Mouse (Mus musculus) retina, postnatal 7 days (tissue): ENCODE measurements around the gene Hmgcl.
A peak's percentile ranks its signal among the peaks of the same experiment; 100 is the strongest.

Experiments used
- DNase-seq: peaks from one replicate; pipeline ENCODE4 v3.0.0-alpha.2; 2012; ENCODE audit warnings: low read depth, low spot score

Hmgcl gene

GRCm38 (mm10) chr4:135946278-135946658 lies at the start of gene Hmgcl:
Hmgcl (plus strand) TSS chr4:135946448.
- peak; percentile 84 for DNase-seq

DNA sequence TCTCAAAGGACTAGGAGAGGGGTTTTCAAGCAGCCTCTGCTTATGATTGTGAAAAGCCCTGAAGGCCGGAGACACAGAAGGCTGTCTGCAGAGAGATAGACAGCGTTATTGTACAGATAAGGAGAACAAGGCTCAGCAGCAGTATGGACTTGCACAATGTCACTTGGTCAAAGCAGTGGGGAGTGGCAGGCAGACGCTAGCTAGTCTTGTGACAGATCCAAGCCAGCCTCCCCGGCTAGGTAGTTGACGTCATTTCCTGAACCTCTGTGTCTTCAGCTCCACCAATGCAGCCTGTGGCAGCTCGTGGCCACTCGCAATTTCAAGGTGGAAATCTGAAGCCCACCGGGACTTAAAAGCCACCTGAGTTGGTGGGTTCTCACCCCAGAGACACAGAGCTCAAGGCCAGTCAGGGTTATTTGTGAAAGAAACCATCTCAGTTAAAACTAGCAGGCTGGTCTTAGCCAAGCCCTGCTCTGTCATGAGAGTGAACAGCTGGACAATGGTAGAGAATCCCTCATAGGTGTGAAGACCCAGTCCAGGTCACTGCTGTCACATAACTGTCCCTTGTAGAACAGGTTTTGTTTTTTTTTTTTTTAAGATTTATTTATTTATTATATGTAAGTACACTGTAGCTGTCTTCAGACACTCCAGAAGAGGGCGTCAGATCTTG lies 47.7 kb upstream of the Hmgcl start:
- DNase-seq: no peak

GRCm38 (mm10) chr4:135899050-135899448 lies 47.2 kb upstream of the Hmgcl start:
- DNase-seq: no peak

GRCm38 (mm10) chr4:135900008-135900407 lies 46.2 kb upstream of the Hmgcl start:
- DNase-seq: no peak

DNA sequence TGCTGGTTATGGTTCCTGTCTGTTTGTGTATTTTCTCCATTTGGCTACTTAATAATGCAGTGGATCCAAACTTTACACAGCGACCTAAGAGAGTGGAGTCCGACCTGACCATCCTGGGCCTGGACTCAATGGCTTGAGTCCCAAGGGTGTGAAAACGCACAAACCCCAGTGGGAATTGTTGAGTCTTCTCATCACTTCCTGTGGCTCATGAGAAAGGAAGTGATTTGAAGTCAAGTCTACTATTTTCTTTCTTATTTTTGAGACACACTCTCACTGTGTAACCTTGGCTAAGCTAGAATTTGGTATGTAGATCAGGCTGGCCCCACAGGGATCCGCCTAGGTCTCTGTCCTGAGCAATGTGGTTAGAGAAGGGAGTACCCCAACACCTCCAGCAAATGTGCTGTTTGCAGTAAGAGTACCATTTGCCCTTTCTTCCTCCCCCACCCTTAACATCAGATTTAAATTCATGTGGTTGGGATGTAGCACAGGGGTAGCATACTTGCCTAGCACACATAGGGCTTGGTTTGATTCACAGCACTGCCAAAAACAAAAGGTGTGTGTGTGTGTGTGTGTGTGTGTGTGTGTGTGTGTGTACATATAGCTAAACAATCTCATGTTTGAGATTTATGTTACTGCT lies 43.5 kb upstream of the Hmgcl start:
- no peak for DNase-seq

DNA sequence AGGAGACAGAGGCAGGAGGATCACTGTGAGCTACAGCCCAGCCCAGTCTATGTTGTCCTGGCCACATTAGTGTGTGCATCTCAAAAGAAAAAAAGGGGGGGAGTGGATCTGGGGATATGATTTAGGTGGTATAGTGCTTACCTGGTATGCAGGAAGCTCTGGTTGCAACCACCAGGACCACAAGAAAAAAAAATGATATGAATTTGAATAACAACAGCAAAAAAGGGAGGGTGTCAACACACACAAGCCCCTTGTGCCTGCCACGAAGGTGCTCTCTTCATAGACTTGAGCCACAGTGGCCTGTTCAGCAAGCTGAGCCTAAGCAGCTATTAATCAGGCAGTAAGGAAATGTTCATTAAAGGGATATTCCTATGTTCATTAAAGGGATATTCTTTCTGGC lies 41.4 kb upstream of the Hmgcl start:
- DNase-seq: no peak

GRCm38 (mm10) chr4:135906633-135907032 lies 39.6 kb upstream of the Hmgcl start:
- no peak for DNase-seq

GRCm38 (mm10) chr4:135909326-135910066 lies 36.8 kb upstream of the Hmgcl start:
- DNase-seq: no peak

DNA sequence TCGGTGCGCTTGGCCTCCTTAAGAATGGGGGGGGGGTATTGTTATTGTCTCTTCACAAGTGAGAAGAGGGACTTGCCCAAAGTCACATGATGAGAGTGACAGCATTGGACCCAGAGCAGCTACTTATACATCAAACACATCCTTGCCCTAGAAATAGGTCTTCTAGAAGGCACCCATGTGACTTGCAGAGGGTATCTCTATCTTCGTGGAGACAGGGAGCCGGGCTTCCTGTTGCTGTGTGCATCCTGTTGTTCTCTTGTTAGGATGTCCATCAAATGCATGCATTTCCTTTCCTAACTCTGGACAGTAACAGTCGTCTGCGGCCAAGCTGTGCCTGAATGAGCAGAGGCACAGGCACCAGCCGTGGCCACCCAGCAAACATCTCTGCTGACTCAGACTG lies 34.7 kb upstream of the Hmgcl start:
- no peak for DNase-seq

DNA sequence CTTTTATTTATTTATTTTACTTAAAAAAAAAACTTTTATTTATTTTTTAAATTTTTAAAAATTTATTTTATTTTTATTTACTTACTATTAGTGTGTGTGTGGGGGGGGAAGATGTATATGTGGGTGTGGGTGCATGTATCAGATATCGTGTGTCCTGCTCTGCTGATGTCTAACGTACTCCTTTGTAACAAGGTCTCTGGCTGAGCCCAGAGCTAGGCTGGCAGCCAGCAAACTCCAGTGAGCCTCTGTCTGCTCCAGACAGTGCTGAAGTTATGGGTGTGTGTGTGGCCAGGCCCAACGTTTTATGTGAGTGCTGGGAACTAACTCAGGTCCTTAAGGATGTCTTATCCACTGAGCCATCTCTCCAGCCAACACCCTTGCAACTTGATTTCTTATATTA lies 34.1 kb upstream of the Hmgcl start:
- DNase-seq: no peak

DNA sequence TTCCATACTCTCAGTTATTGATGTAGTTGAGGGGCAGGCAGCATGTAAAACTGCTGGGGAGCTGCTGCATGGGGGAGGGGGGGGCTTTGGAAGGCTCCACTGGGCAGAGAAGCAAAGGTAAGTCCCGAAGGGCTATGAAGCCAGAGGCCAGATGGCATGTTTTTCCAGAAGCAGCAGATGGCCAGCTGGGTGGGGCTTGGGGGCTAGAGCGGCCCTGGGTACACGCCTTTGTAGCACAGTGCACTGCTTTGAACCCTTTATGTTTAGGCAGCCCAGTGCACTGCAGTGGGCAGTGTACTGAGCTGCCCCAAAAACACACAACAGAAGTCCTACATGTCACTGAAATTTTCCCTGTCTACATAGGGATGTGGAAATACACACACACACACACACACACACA lies 33.4 kb upstream of the Hmgcl start:
- DNase-seq: peak; percentile 54

GRCm38 (mm10) chr4:135913433-135913832 lies 32.8 kb upstream of the Hmgcl start:
- DNase-seq: no peak

DNA sequence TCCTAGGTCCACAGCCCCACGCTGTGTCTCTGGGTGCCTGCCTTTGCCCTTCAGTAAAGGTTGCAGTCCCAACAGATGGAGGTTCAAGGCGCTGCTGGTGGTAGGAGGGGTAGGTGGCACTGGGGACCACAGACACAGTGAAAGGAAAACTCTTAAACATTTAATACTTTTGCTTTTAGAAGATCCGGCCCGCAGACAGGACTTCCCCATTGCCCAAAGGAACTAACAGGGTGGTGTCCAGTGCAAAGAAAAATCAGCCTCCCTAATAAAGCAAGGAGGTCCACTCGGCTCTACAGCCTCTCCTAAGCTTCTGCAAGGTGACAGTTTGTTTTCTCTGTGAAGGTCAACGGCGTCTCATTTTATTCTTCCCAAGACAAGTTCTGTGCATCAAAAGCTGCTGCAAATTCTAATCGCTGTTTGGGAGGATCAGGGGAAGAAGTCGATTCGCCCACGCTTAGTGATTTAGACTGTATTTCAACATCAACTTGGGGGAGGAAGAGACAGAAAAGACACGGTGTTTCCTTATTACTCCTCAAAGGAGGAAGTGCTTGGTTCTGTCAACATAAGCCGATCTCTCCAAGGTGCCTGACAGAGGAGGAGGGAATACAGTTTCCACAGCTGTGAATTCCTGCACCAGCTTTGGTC lies 27.5 kb upstream of the Hmgcl start:
- no peak for DNase-seq

DNA sequence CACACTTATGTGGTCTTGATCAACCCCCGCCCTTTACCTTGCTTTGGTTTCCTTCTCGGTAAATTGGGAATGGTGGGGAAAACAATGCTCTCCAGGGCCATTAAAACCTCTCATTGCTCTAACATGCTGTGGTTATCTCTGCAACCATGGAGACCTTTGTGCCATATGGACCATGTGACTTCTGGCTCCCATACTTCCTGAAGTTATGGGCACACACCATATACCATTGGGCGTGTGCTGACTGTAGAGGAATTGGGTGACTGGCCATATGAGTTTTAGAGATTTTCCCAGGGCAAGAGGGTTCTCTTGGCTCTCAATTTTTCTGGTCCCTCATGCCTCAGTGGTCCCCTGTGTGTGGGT lies 27.0 kb upstream of the Hmgcl start:
- no peak for DNase-seq

DNA sequence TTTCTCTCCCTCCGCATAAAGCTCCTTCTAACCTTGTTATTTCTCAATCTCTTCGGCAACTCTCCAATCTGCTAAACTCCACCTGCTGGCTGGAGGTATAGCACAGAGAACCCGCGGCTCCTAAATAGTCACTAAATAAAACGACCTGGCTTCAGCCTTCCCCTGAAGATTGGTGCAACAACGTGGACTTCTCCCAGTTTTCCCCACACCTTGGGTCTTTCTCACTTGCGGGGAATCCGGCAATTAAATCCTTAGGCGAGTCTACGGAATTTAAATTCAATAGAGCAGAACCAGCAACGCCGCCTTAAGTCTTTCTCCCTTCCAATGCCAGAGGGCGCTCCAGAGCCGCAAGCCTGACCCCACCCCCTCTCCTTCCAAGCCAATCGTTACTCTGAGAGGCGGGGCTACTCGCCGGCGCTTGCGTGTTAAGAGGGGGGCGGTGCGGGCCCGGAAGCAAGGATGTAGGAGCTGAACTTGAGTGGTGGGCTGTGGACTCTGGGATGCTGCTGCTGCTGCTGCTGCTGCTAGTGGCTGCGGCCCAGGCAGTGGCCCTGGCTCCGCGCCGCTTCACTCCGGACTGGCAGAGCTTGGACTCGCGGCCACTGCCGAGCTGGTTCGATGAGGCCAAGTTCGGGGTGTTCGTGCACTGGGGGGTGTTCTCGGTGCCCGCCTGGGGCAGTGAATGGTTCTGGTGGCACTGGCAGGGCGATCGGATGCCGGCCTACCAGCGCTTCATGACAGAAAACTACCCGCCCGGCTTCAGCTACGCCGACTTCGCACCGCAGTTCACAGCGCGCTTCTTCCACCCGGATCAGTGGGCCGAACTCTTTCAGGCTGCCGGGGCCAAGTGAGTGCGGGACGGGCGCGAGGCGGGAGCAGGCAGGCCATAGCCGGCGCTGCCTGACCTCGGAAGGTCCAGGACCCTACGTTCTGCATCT lies 25.7 kb upstream of the Hmgcl start, which contains the start of gene Fuca1:
Gene Fuca1 (plus strand): TSS at position 432 of the 938 bp plus-strand sequence.
- peak; percentile 95 for DNase-seq

DNA sequence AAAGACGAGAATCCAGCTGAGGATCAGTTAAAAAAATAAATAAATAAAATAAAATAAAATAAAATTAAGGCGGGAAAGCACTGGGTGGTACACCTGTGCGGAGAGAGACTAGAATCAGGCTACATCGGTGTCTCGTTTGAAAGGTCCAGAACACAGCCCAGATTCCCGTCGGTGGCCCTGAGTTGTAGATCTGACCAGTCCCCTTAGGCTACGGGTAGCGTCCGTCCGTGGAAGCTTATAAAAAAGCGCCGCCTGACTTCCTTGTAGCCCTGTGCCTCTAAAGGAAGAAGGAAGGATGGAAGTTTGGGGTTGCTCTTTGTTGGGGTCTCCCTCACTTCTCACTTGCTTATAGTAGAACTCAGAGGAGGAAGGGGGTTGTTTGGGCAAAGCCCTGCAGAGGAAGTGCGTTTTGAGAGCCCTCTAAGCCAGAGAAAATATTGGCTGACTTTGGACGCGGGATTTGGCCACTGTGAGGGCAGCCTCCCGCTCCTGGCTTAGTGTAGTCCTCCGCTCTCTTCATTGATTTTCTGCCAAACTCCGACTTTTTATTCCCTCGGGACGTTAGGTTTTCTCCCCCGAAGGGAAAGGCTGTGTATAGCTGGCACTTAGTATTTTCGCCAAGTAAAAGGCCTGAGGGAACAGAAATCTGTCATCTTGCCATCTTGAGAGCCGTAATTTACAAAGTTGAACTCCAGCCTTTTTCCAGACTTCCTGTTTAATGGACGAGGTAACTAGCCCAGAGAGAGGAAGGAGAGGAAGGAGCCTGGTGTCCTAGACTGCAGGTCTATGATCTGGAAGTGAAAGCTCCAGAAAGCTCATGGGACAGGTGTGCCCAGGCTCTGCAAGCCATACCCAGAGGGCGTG lies 24.8 kb upstream of the Hmgcl start:
- DNase-seq: no peak

DNA sequence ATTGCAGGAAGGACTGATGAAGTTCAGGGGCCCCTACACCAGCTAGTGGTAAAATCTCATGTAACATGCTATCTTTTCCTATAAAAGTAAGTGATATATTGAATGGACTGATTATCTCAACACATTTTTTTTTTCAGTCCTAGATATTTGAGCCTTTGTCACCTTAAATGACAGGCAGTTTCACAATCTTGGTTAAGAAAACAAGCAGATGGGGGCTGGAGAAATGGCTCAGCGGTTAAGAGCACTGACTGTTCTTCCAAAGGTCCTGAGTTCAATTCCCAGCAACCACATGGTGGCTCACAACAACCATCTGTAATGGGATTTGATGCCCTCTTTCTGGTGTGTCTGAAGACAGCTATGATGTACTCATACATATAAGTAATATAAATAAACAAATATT lies 24.1 kb upstream of the Hmgcl start:
- no peak for DNase-seq

DNA sequence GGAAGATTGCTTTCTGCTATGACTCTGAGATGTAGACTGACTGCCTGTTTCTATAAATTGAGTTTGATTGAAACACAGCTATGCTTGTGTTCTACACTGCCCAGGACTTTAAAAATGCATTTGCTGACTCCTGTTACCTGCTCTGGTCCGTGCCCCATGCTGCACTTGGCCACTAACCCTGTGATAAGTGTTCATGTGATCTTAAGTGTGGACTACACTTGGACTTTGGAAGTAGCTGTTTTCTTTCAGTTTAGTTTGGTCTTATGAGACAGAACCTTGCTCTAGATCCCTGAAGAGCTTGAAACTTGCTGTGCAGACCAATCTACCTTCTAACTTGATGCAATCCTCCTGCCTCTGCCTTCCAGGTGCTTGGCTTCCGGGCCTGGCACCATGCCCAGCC lies 21.8 kb upstream of the Hmgcl start:
- DNase-seq: no peak

- DNase-seq: no peak
Observed at GRCm38 (mm10) chr4:135925341-135925740, 20.9 kb upstream of the Hmgcl start.

- DNase-seq: no peak
Observed at GRCm38 (mm10) chr4:135926195-135926808, 19.9 kb upstream of the Hmgcl start.
